Mouse (Mus musculus): ENCODE data around the gene Rap1gap2. TPM values are rescaled to one million over a fixed set of nuclear protein-coding genes. Genes with fewer than 3 reads are reported as not detected.
A peak's percentile ranks its signal among the peaks of the same experiment; 100 is the strongest.

Rap1gap2 gene
- polyA plus RNA-seq, 1 experiment = 71.0 TPM

DNA sequence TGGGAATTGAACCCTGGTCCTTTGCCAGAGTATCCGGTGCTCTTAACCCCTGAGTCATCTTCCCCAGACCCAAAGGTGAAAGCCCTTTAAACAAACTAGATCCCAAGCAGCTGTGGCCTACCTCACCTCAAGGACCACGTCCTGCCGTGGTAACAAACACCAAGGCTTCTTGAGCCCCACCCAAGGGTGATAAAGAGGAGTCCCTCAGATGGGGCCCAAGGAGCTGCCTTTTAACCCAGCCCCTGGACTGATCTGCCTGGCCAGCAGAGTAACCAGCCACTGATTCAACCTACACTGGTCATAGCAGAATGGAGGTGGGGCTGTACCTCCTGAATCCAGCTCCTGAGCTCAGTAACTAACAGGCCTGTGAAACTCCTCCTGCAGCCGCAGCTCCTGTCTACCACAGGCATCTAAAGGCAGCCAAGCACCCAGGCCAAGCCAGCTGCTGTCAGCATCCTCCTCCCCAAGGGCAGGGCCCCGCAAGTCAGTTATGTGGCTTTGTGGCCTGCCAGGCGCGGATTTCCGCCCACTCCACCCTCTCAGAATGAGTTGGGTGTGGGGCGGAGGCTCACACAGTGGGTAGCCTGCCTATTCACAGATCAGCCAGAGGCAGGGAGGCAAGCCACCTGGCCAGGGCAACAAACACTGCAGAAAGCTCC is 54.9 kb downstream of the Rap1gap2 start:
- peaks cover 28% of the 10 kb centered on the region for H3K4me1 ChIP-seq (ENCODE audit: control insufficient read depth, insufficient read depth, low read length)
- 51% methylated on average over 9 of the region's 9 CpGs for WGBS
- H3K27me3 ChIP-seq (ENCODE audit: control insufficient read depth, insufficient read depth, low read length) = no peaks in the 10 kb centered on the region
- TF ChIP-seq POLR2A (IDR thresholded peaks at IDR 0.05; ENCODE audit: borderline replicate concordance, insufficient read depth, low read length) = no peak
- no peak for TF ChIP-seq CTCF (IDR thresholded peaks at IDR 0.05; ENCODE audit: borderline replicate concordance, insufficient read depth, low read depth, low read length)
- peak in 1 of 2 experiments; percentile 55 for DNase-seq
- peak overlapping the region; percentile 24; the same call in 1 of the 2 replicates for H3K27ac ChIP-seq (ENCODE audit: insufficient read depth, low read length)
- H3K4me3 ChIP-seq (replicated peaks; ENCODE audit: insufficient read depth, low read depth, low read length) = no peak overlapping the region

GRCm38 (mm10) chr11:74554683-74555341 is 55.9 kb downstream of the Rap1gap2 start:
- peak in 1 of 2 experiments; percentile 32 for DNase-seq
- H3K4me1 ChIP-seq (ENCODE audit: control insufficient read depth, insufficient read depth, low read length) = peaks cover 28% of the 10 kb centered on the region
- TF ChIP-seq POLR2A (IDR thresholded peaks at IDR 0.05; ENCODE audit: borderline replicate concordance, insufficient read depth, low read length) = no peak
- TF ChIP-seq CTCF (IDR thresholded peaks at IDR 0.05; ENCODE audit: borderline replicate concordance, insufficient read depth, low read depth, low read length) = no peak
- 70% methylated on average over 15 of the region's 15 CpGs for WGBS
- no peak overlapping the region for H3K27ac ChIP-seq (ENCODE audit: insufficient read depth, low read length)
- H3K27me3 ChIP-seq (ENCODE audit: control insufficient read depth, insufficient read depth, low read length) = no peaks in the 10 kb centered on the region
- H3K4me3 ChIP-seq (replicated peaks; ENCODE audit: insufficient read depth, low read depth, low read length) = no peak overlapping the region

GRCm38 (mm10) chr11:74551568-74551967 is 59.1 kb downstream of the Rap1gap2 start:
- Histone ChIP-seq H3K27me3 (ENCODE audit: control insufficient read depth, insufficient read depth, low read length) (no peaks in the 10 kb centered on the region), H3K27ac (ENCODE audit: insufficient read depth, low read length) (no peak overlapping the region), H3K4me1 (ENCODE audit: control insufficient read depth, insufficient read depth, low read length) (peaks cover 21% of the 10 kb centered on the region), H3K4me3 (replicated peaks; ENCODE audit: insufficient read depth, low read depth, low read length) (no peak overlapping the region)
- no peak for DNase-seq
- TF ChIP-seq POLR2A (IDR thresholded peaks at IDR 0.05; ENCODE audit: borderline replicate concordance, insufficient read depth, low read length) (no peak), CTCF (IDR thresholded peaks at IDR 0.05; ENCODE audit: borderline replicate concordance, insufficient read depth, low read depth, low read length) (no peak)
- 85% methylated on average over 6 of the region's 6 CpGs for whole genome bisulfite sequencing

DNA sequence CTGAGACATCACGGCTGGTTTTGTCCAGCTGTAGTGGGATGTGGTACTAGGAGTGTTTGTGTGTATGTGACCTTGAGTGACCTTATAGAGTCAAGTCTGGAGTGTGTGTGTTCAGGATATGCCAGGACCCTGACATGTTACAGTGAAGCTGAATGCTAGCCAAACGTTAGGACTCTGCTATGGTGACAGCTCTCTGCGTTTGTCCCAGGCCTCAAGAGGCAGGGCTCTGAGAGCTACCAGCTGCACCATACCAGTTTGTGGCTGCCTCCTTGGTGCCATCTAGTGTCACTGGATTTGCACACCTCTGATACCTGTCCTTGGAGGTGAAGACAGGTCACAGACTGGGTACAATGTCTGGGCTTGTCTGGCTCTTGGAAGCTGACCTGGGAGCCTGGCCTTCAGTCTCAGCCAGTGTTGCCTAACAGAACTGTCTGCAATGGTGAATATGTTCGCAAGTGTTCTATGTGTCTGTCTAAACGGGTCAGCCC is 60.1 kb downstream of the Rap1gap2 start:
- peak; percentile 8; the same call in 1 of the 2 replicates for TF ChIP-seq CTCF (IDR thresholded peaks at IDR 0.05; ENCODE audit: borderline replicate concordance, insufficient read depth, low read depth, low read length)
- no peak for TF ChIP-seq POLR2A (IDR thresholded peaks at IDR 0.05; ENCODE audit: borderline replicate concordance, insufficient read depth, low read length)
- Histone ChIP-seq H3K27me3 (ENCODE audit: control insufficient read depth, insufficient read depth, low read length) (no peaks in the 10 kb centered on the region), H3K4me1 (ENCODE audit: control insufficient read depth, insufficient read depth, low read length) (peaks cover 14% of the 10 kb centered on the region), H3K27ac (ENCODE audit: insufficient read depth, low read length) (no peak overlapping the region), H3K4me3 (replicated peaks; ENCODE audit: insufficient read depth, low read depth, low read length) (no peak overlapping the region)
- WGBS = 75% methylated on average over 5 of the region's 5 CpGs
- peak in 1 of 2 experiments; percentile 33 for DNase-seq

DNA sequence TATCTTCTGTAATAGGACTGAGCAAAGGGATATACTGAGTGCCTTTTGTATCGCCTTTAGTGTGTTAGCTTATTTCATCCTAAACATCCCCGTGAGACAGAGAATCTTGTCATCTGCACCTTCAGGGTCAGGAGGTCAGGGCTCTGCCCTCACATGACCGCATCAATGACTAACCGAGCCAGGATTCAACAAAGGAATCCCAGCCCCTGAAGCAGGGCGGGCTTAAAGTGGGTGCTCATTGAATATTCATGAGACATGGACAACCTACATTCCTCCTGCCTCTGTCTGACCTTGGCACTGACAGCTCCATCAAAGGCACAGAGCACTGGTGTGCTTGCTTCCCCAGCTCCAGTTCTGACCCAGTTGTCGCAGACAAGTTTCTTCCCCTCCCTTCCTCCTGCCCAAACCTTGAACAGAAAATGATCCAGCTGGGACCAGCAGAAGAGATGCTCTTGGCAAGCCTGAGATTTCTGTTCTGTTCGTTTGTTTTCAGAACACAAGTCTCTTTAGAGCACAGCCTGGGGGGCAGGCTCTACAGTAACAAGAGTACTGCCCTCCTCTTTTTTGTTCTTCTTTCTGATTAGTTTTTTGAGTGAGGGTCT is 61.8 kb downstream of the Rap1gap2 start:
- DNase-seq = no peak
- no peak overlapping the region for H3K27ac ChIP-seq (ENCODE audit: insufficient read depth, low read length)
- H3K4me1 ChIP-seq (ENCODE audit: control insufficient read depth, insufficient read depth, low read length) = 0 out of 2 replicates have a peak, but pooled peaks cover 5% of the 10 kb centered on the region
- no peak overlapping the region for H3K4me3 ChIP-seq (replicated peaks; ENCODE audit: insufficient read depth, low read depth, low read length)
- WGBS = 66% methylated on average over 7 of the region's 7 CpGs
- TF ChIP-seq CTCF (IDR thresholded peaks at IDR 0.05; ENCODE audit: borderline replicate concordance, insufficient read depth, low read depth, low read length) = no peak
- TF ChIP-seq POLR2A (IDR thresholded peaks at IDR 0.05; ENCODE audit: borderline replicate concordance, insufficient read depth, low read length) = no peak
- H3K27me3 ChIP-seq (ENCODE audit: control insufficient read depth, insufficient read depth, low read length) = no peaks in the 10 kb centered on the region

DNA sequence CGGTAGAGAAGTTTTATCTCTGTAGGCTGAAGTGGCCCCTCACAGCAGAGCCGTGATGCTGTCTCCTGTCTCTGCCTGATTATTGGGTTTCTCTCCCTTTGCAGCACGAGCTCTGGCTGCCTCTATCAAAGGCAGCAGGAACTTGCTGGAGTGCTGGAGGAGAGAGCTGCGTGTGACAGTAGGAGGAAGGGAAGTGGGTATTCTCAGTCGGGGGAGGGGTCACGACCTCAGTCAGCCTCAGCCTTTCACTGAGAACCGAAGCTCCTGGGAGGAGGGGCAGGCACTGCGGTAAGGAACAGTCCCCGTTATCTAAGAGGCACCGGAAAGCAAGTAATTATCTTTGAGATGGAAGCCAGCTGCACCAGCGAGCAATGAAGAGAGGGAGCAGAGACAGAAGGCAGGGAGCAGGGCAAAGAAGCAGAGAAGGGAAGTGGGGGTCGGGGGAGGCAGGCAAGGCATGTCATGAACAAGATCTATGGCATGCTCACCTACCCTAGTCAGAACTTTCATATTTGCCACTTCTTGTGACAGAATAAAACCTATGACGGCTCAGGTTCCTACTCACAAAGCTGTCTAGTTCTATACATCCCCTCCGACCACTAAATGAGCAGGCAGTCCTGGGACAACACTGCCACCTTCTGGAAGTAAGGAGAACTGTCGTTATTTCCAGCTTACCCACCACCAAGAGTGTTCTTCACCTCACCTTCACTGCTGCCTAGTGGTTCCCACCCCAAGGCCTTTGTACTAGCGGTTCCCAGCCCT is 63.6 kb downstream of the Rap1gap2 start:
- Histone ChIP-seq H3K27ac (ENCODE audit: insufficient read depth, low read length) (no peak overlapping the region), H3K4me1 (ENCODE audit: control insufficient read depth, insufficient read depth, low read length) (0 out of 2 replicates have a peak, but pooled peaks cover 5% of the 10 kb centered on the region), H3K27me3 (ENCODE audit: control insufficient read depth, insufficient read depth, low read length) (no peaks in the 10 kb centered on the region), H3K4me3 (replicated peaks; ENCODE audit: insufficient read depth, low read depth, low read length) (peak overlapping the region; percentile 42)
- WGBS = 10% methylated on average over 16 of the region's 16 CpGs
- peak; percentile 50 for DNase-seq
- TF ChIP-seq CTCF (IDR thresholded peaks at IDR 0.05; ENCODE audit: borderline replicate concordance, insufficient read depth, low read depth, low read length) = peak; percentile 86
- no peak for TF ChIP-seq POLR2A (IDR thresholded peaks at IDR 0.05; ENCODE audit: borderline replicate concordance, insufficient read depth, low read length)

GRCm38 (mm10) chr11:74546165-74546564 is 64.5 kb downstream of the Rap1gap2 start:
- peak; percentile 56 to 62 for DNase-seq
- 0 out of 2 replicates have a peak, but pooled peaks cover 5% of the 10 kb centered on the region for H3K4me1 ChIP-seq (ENCODE audit: control insufficient read depth, insufficient read depth, low read length)
- no peaks in the 10 kb centered on the region for H3K27me3 ChIP-seq (ENCODE audit: control insufficient read depth, insufficient read depth, low read length)
- WGBS = 45% methylated on average over 4 of the region's 4 CpGs
- TF ChIP-seq POLR2A (IDR thresholded peaks at IDR 0.05; ENCODE audit: borderline replicate concordance, insufficient read depth, low read length) = no peak
- TF ChIP-seq CTCF (IDR thresholded peaks at IDR 0.05; ENCODE audit: borderline replicate concordance, insufficient read depth, low read depth, low read length) = peak; percentile 45; the same call in 1 of the 2 replicates
- no peak overlapping the region for H3K4me3 ChIP-seq (replicated peaks; ENCODE audit: insufficient read depth, low read depth, low read length)
- H3K27ac ChIP-seq (ENCODE audit: insufficient read depth, low read length) = no peak overlapping the region

Data from cerebellum, adult 2 months (tissue).